Mouse (Mus musculus): ENCODE results near the gene Ovol3. TPM values are rescaled to one million over a fixed set of nuclear protein-coding genes. Genes with fewer than 3 reads are reported as not detected.
A peak's percentile ranks its signal among the peaks of the same experiment; 100 is the strongest.
"Not testable (repeated sequence)": the region's sequence is repeated elsewhere in the genome, so short reads cannot be mapped to it uniquely, and the experiment has no call there.

Ovol3 gene
- polyA plus RNA-seq, 1 experiment from 2014 or later: not detected

DNA sequence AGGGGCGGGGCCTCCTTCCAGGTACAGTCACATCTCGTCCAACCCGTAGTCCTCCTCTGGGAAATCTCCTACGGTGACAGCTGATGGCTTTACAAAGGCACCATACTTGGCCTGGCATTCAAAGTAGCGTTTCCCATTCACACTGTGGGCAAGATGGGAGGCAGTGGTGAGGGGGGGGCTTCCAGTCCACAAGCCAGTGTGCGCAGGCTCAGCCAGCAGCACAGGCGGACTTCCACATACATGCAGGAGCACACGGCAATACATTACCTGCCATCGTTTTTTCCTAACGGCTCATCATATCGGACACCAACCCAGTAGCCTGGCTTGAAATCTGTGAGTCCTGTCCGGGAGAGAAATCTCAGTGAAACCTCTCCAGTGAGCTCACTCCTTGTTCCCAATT is 11.3 kb downstream of the Ovol3 start:
- H3K4me1 ChIP-seq (replicated peaks): peaks cover 6% of the 10 kb centered on the region
- no peak overlapping the region for H3K9ac ChIP-seq
- H3K9me3 ChIP-seq (replicated peaks): no peaks in the 10 kb centered on the region
- WGBS: 93% methylated on average over 12 of the region's 12 CpGs
- H3K4me3 ChIP-seq: no peak overlapping the region
- H3K36me3 ChIP-seq: peaks cover 34% of the 10 kb centered on the region
- no peaks in the 10 kb centered on the region for H3K27me3 ChIP-seq
- no peak for ATAC-seq (replicated peaks; ENCODE audit: insufficient number of reproducible peaks, insufficient read depth, low FRiP score, low read depth)
- H3K4me2 ChIP-seq: no peak overlapping the region
- no peak overlapping the region for H3K27ac ChIP-seq

GRCm38 (mm10) chr7:30222205-30222604 is 13.3 kb downstream of the Ovol3 start:
- ATAC-seq (replicated peaks; ENCODE audit: insufficient number of reproducible peaks, insufficient read depth, low FRiP score, low read depth): no peak
- 89% methylated on average over 5 of the region's 5 CpGs for WGBS
- H3K36me3 ChIP-seq: peaks cover 34% of the 10 kb centered on the region
- H3K9ac ChIP-seq: no peak overlapping the region
- peaks cover 9% of the 10 kb centered on the region for H3K4me1 ChIP-seq (replicated peaks)
- no peak overlapping the region for H3K4me2 ChIP-seq
- no peaks in the 10 kb centered on the region for H3K27me3 ChIP-seq
- no peak overlapping the region for H3K27ac ChIP-seq
- H3K9me3 ChIP-seq (replicated peaks): no peaks in the 10 kb centered on the region
- H3K4me3 ChIP-seq: no peak overlapping the region

GRCm38 (mm10) chr7:30221433-30221832 is 14.1 kb downstream of the Ovol3 start:
- no peak overlapping the region for H3K9ac ChIP-seq
- ATAC-seq (replicated peaks; ENCODE audit: insufficient number of reproducible peaks, insufficient read depth, low FRiP score, low read depth): no peak
- peaks cover 14% of the 10 kb centered on the region for H3K4me1 ChIP-seq (replicated peaks)
- H3K4me2 ChIP-seq: no peak overlapping the region
- H3K4me3 ChIP-seq: no peak overlapping the region
- no peak overlapping the region for H3K27ac ChIP-seq
- no peaks in the 10 kb centered on the region for H3K27me3 ChIP-seq
- H3K9me3 ChIP-seq (replicated peaks): no peaks in the 10 kb centered on the region
- 80% methylated on average over 3 of the region's 3 CpGs for WGBS
- peaks cover 27% of the 10 kb centered on the region for H3K36me3 ChIP-seq

- Histone ChIP-seq H3K4me3 (peak overlapping the region; percentile 58), H3K36me3 (peaks cover 16% of the 10 kb centered on the region), H3K4me2 (peak overlapping the region; percentile 93), H3K9ac (peak overlapping the region; percentile 70), H3K27ac (peak overlapping the region; percentile 33), H3K27me3 (no peaks in the 10 kb centered on the region), H3K4me1 (replicated peaks) (peaks cover 16% of the 10 kb centered on the region), H3K9me3 (replicated peaks) (no peaks in the 10 kb centered on the region)
- 23% methylated on average over 11 of the region's 11 CpGs for WGBS
- no peak for ATAC-seq (replicated peaks; ENCODE audit: insufficient number of reproducible peaks, insufficient read depth, low FRiP score, low read depth)
These were observed 15.5 kb downstream of the Ovol3 start for GRCm38 (mm10) chr7:30220008-30220356.

DNA sequence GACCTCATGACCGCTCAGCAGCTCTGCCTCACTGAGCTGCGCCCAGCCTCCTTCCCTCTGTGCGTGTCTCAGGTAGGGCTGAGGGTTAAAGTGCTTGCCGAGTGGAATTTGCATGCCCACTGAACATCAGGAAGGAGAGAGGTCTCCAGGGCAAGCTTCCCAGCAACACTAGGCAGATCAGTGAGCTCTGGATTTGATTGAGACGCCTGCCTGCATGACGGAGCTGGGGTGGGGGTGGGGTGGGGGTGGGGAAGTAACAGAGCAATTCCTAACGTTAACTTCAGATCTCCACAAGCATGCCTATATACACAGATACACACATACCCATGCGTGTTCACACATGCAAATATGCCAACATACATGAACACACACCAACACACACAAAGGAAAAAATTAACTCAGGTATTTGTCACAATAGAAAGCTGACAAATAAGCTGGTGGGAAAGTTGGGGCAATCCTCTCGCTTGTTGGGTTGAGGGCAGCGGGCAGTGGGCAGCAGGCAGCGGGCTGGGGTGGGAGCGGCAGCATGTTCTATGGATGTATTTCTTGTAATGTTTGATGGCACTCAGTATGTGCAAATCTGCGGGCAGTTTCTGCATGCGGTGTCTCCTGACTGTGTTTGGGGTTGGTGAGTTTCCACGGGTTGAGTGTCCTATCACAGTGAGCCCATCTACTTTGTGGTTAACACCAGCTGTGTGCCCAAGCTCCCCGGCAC is 16.1 kb downstream of the Ovol3 start:
- H3K4me1 ChIP-seq (replicated peaks): peaks cover 16% of the 10 kb centered on the region
- H3K27me3 ChIP-seq: no peaks in the 10 kb centered on the region
- H3K9ac ChIP-seq: peak overlapping the region; percentile 70
- WGBS: 4% methylated on average over 16 of the region's 16 CpGs
- peak; percentile 63 for ATAC-seq (replicated peaks; ENCODE audit: insufficient number of reproducible peaks, insufficient read depth, low FRiP score, low read depth)
- H3K27ac ChIP-seq: peak overlapping the region; percentile 33
- H3K4me2 ChIP-seq: peak overlapping the region; percentile 93
- no peaks in the 10 kb centered on the region for H3K9me3 ChIP-seq (replicated peaks)
- H3K36me3 ChIP-seq: peaks cover 14% of the 10 kb centered on the region
- H3K4me3 ChIP-seq: peak overlapping the region; percentile 58

DNA sequence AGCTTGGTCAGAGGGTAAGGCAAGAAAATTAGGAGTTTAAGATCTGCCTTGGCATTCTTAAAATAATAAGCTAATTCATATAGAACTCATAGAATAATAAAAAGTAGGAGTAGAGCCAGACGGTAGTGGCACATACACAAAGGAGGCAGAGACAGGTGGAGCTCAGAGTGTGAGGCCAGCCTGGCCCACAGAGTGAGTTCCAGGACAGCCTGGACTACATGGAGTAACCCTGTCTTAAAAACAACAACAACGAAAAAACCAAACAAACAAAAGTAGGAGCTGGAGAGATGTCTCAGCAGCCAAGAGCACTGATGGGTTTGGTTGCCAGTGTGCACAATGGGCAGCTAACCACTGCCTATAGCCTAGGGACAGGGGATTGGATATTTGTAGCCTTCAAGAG is 18.2 kb downstream of the Ovol3 start:
- no peak overlapping the region for H3K4me3 ChIP-seq
- peaks cover 16% of the 10 kb centered on the region for H3K4me1 ChIP-seq (replicated peaks)
- no peak overlapping the region for H3K9ac ChIP-seq
- ATAC-seq (replicated peaks; ENCODE audit: insufficient number of reproducible peaks, insufficient read depth, low FRiP score, low read depth): no peak
- WGBS: 67% methylated on average over 2 of the region's 2 CpGs
- no peak overlapping the region for H3K4me2 ChIP-seq
- no peaks in the 10 kb centered on the region for H3K27me3 ChIP-seq
- H3K36me3 ChIP-seq: no peaks in the 10 kb centered on the region
- no peak overlapping the region for H3K27ac ChIP-seq
- no peaks in the 10 kb centered on the region for H3K9me3 ChIP-seq (replicated peaks)

- Histone ChIP-seq H3K27ac (no peak overlapping the region), H3K27me3 (no peaks in the 10 kb centered on the region), H3K4me3 (peak overlapping the region; percentile 28), H3K4me2 (peak overlapping the region; percentile 50), H3K4me1 (replicated peaks) (peaks cover 16% of the 10 kb centered on the region), H3K36me3 (no peaks in the 10 kb centered on the region), H3K9ac (no peak overlapping the region; the same call in 1 of the 2 replicates), H3K9me3 (replicated peaks) (no peaks in the 10 kb centered on the region)
- peak; percentile 56 for ATAC-seq (replicated peaks; ENCODE audit: insufficient number of reproducible peaks, insufficient read depth, low FRiP score, low read depth)
- WGBS: 2% methylated on average over 16 of the region's 16 CpGs
These were observed 18.8 kb downstream of the Ovol3 start for GRCm38 (mm10) chr7:30216723-30217151.

DNA sequence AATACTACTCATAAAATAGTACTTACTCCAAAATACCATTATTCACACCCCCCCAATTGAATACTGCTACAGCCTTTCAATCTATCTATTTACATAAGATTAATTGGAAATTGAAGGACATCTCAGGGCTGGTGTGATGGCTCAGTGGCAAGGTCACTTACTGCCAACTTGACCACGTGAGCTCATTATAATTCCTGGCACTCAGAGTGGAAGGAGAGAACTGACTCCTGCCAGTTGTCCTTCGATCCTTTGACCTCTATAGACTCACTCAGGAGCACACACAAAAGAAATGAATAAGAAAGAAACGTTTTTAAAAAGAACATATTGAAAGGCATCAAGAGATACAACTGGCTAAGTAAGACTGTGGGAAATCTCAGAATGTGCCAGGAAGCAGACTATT is 19.6 kb downstream of the Ovol3 start:
- H3K27me3 ChIP-seq: no peaks in the 10 kb centered on the region
- H3K36me3 ChIP-seq: no peaks in the 10 kb centered on the region
- H3K9ac ChIP-seq: no peak overlapping the region
- no peak overlapping the region for H3K27ac ChIP-seq
- peaks cover 16% of the 10 kb centered on the region for H3K4me1 ChIP-seq (replicated peaks)
- H3K4me2 ChIP-seq: no peak overlapping the region
- H3K4me3 ChIP-seq: no peak overlapping the region
- H3K9me3 ChIP-seq (replicated peaks): no peaks in the 10 kb centered on the region
- no peak for ATAC-seq (replicated peaks; ENCODE audit: insufficient number of reproducible peaks, insufficient read depth, low FRiP score, low read depth)
- 77% methylated on average over 3 of the region's 3 CpGs for WGBS

- Histone ChIP-seq H3K4me3 (no peak overlapping the region), H3K4me1 (replicated peaks) (peaks cover 7% of the 10 kb centered on the region; the same call in 1 of the 2 replicates), H3K27ac (no peak overlapping the region), H3K9me3 (replicated peaks) (no peaks in the 10 kb centered on the region), H3K36me3 (no peaks in the 10 kb centered on the region), H3K4me2 (no peak overlapping the region), H3K27me3 (no peaks in the 10 kb centered on the region), H3K9ac (no peak overlapping the region)
- no peak for ATAC-seq (replicated peaks; ENCODE audit: insufficient number of reproducible peaks, insufficient read depth, low FRiP score, low read depth)
- 72% methylated on average over 3 of the region's 3 CpGs for WGBS
These were observed 21.6 kb downstream of the Ovol3 start for GRCm38 (mm10) chr7:30213881-30214280.

DNA sequence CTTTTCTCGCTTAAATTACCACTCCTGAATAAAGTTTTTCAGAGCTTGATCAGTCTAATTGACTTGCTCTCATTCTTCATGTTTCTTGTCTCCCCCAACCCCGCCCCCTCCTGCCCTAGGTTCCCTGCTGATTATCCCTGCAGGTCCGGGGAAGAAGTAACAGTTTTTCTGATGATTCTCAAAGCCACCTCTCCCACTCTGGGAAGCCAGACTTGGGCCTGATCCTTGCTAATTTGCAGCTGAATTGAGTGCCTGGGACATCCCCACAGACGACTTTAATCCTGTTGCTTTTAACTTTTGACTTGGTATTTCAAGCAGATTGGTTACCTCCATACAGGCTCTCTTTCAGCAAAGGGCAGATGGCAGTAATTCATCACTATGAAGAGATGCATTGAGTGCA is 24.5 kb downstream of the Ovol3 start:
- no peak overlapping the region for H3K4me3 ChIP-seq
- 39% methylated on average over 4 of the region's 4 CpGs for WGBS
- H3K27me3 ChIP-seq: no peaks in the 10 kb centered on the region
- no peak overlapping the region for H3K9ac ChIP-seq
- H3K27ac ChIP-seq: no peak overlapping the region
- H3K9me3 ChIP-seq (replicated peaks): no peaks in the 10 kb centered on the region
- H3K4me1 ChIP-seq (replicated peaks): no peaks in the 10 kb centered on the region
- H3K4me2 ChIP-seq: no peak overlapping the region
- H3K36me3 ChIP-seq: no peaks in the 10 kb centered on the region
- ATAC-seq (replicated peaks; ENCODE audit: insufficient number of reproducible peaks, insufficient read depth, low FRiP score, low read depth): no peak

DNA sequence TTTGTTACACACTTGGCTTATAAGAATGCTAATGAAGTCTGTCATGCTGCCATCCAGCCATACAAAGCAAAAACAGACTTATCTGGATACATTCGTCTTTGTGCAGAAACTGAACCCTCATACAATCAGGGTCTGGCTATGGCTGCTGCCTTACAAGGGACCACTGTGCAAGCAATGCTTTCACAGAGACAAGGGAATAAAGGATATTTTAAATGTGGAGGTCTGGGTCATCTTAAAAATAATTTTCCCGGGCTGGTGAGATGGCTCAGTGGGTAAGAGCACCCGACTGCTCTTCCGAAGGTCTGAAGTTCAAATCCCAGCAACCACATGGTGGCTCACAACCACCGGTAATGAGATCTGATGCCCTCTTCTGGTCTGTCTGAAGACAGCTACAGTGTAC is 29.2 kb downstream of the Ovol3 start:
- not testable (repeated sequence) for H3K9ac ChIP-seq; H3K4me3 ChIP-seq; H3K27ac ChIP-seq; H3K4me2 ChIP-seq; H3K9me3 ChIP-seq (replicated peaks); H3K27me3 ChIP-seq; H3K36me3 ChIP-seq; ATAC-seq (replicated peaks; ENCODE audit: insufficient number of reproducible peaks, insufficient read depth, low FRiP score, low read depth)
- 55% methylated on average over 5 of the region's 5 CpGs for WGBS
- peaks cover 12% of the 10 kb centered on the region; the same call in 1 of the 2 replicates for H3K4me1 ChIP-seq (replicated peaks)

DNA sequence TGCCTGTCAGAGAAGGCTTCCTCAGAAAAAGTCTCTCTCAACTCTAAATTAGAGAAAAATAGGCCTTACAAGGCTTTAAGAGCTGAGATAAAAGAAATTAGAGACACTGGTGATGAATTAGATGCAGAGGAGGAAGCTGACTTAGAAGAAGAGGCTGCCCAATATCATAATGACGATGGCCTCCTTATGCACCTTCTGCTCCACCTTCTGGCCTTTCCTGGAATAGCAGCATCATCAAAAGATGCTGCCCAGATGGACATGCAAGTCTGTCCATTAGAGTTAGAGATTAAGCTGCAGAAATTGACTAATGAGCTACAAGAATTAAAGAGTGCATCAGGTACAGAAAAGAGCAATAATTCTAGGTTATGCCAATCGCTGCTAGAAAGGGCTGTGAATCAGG is 30.1 kb downstream of the Ovol3 start:
- no peak overlapping the region for H3K27ac ChIP-seq
- H3K9ac ChIP-seq: no peak overlapping the region
- H3K4me1 ChIP-seq (replicated peaks): peaks cover 12% of the 10 kb centered on the region; the same call in 1 of the 2 replicates
- H3K36me3 ChIP-seq: no peaks in the 10 kb centered on the region
- no peaks in the 10 kb centered on the region for H3K27me3 ChIP-seq
- ATAC-seq (replicated peaks; ENCODE audit: insufficient number of reproducible peaks, insufficient read depth, low FRiP score, low read depth): no peak
- no peaks in the 10 kb centered on the region for H3K9me3 ChIP-seq (replicated peaks)
- H3K4me2 ChIP-seq: no peak overlapping the region
- 6% methylated on average over 2 of the region's 2 CpGs for WGBS
- no peak overlapping the region for H3K4me3 ChIP-seq

Measured in heart, embryonic 15.5 days (tissue).